Mouse (Mus musculus): Measurements from ENCODE around the gene Acadvl. TPM values are rescaled to one million over a fixed set of nuclear protein-coding genes. Genes with fewer than 3 reads are reported as not detected.

Gene Acadvl
- 90.0 and 92.0 TPM in 2 replicates for polyA plus RNA-seq (2015; fragmentation: Nextera tagmentation; extraction: Ambion mirVana)

- peak; percentile 85 for ATAC-seq (ENCODE audit: low read depth)
Observed at GRCm38 (mm10) chr11:70014880-70015558, at the start of gene Acadvl. Gene Acadvl (minus strand): TSS chr11:70015411.

GRCm38 (mm10) chr11:70063053-70063452 lies 47.8 kb upstream of the Acadvl start:
- Histone ChIP-seq H3K36me3 (ENCODE audit: control insufficient read depth, insufficient read depth, low read length) (no peaks in the 10 kb centered on the region), H3K9ac (ENCODE audit: low read length) (no peak overlapping the region), H3K27ac (ENCODE audit: low read length) (no peak overlapping the region), H3K27me3 (ENCODE audit: control insufficient read depth, insufficient read depth, low read depth, low read length) (no peaks in the 10 kb centered on the region), H3K9me3 (ENCODE audit: control insufficient read depth, low read length) (no peaks in the 10 kb centered on the region), H3K4me1 (replicated peaks; ENCODE audit: control insufficient read depth, insufficient read depth, low read length) (no peaks in the 10 kb centered on the region), H3K4me2 (ENCODE audit: low read depth, low read length) (no peak overlapping the region), H3K4me3 (ENCODE audit: low read length) (no peak overlapping the region)
- no peak for ATAC-seq (ENCODE audit: low read depth)
- WGBS, result 64% methylated on average over 3 of the region's 3 CpGs

More at GRCm38 (mm10) chr11:70014880-70015558, at the start of gene Acadvl:
- peak within 1 kb of the TSS; percentile 89 for H3K4me2 ChIP-seq (ENCODE audit: low read depth, low read length)
- WGBS, result under 1% methylated on average over 35 of the region's 35 CpGs
- H3K27ac ChIP-seq (ENCODE audit: low read length), result peak within 1 kb of the TSS; percentile 57
- peaks cover 26% of the 10 kb centered on the region for H3K36me3 ChIP-seq (ENCODE audit: control insufficient read depth, insufficient read depth, low read length)
- H3K27me3 ChIP-seq (ENCODE audit: control insufficient read depth, insufficient read depth, low read depth, low read length), result no peaks in the 10 kb centered on the region
- peaks cover 33% of the 10 kb centered on the region for H3K4me1 ChIP-seq (replicated peaks; ENCODE audit: control insufficient read depth, insufficient read depth, low read length)
- H3K9me3 ChIP-seq (ENCODE audit: control insufficient read depth, low read length), result no peaks in the 10 kb centered on the region
- H3K9ac ChIP-seq (ENCODE audit: low read length), result peak within 1 kb of the TSS; percentile 79
- peak within 1 kb of the TSS; percentile 74 for H3K4me3 ChIP-seq (ENCODE audit: low read length)

- Histone ChIP-seq H3K27ac (ENCODE audit: low read length) (no peak overlapping the region), H3K27me3 (ENCODE audit: control insufficient read depth, insufficient read depth, low read depth, low read length) (no peaks in the 10 kb centered on the region), H3K9ac (ENCODE audit: low read length) (no peak overlapping the region), H3K4me1 (replicated peaks; ENCODE audit: control insufficient read depth, insufficient read depth, low read length) (peaks cover 4% of the 10 kb centered on the region; the same call in 1 of the 2 replicates), H3K9me3 (ENCODE audit: control insufficient read depth, low read length) (no peaks in the 10 kb centered on the region), H3K36me3 (ENCODE audit: control insufficient read depth, insufficient read depth, low read length) (no peaks in the 10 kb centered on the region), H3K4me2 (ENCODE audit: low read depth, low read length) (no peak overlapping the region), H3K4me3 (ENCODE audit: low read length) (no peak overlapping the region)
- no peak for ATAC-seq (ENCODE audit: low read depth)
- WGBS, result 44% methylated on average over 6 of the region's 6 CpGs
Observed at GRCm38 (mm10) chr11:70059930-70060329, 44.7 kb upstream of the Acadvl start.

- no peak overlapping the region for H3K4me3 ChIP-seq (ENCODE audit: low read length)
- no peak overlapping the region for H3K9ac ChIP-seq (ENCODE audit: low read length)
- H3K36me3 ChIP-seq (ENCODE audit: control insufficient read depth, insufficient read depth, low read length), result no peaks in the 10 kb centered on the region
- ATAC-seq (ENCODE audit: low read depth), result no peak
- WGBS, result 79% methylated on average over 9 of the region's 9 CpGs
- no peaks in the 10 kb centered on the region for H3K9me3 ChIP-seq (ENCODE audit: control insufficient read depth, low read length)
- peaks cover 4% of the 10 kb centered on the region; the same call in 1 of the 2 replicates for H3K4me1 ChIP-seq (replicated peaks; ENCODE audit: control insufficient read depth, insufficient read depth, low read length)
- H3K27ac ChIP-seq (ENCODE audit: low read length), result no peak overlapping the region
- H3K4me2 ChIP-seq (ENCODE audit: low read depth, low read length), result no peak overlapping the region
- H3K27me3 ChIP-seq (ENCODE audit: control insufficient read depth, insufficient read depth, low read depth, low read length), result peaks cover 2% of the 10 kb centered on the region; the same call in 1 of the 2 replicates
Observed at GRCm38 (mm10) chr11:70057805-70058204, 42.6 kb upstream of the Acadvl start.

- Histone ChIP-seq H3K4me2 (ENCODE audit: low read depth, low read length) (peak overlapping the region; percentile 39; the same call in 1 of the 2 replicates), H3K9ac (ENCODE audit: low read length) (peak overlapping the region; percentile 28; the same call in 1 of the 2 replicates), H3K27me3 (ENCODE audit: control insufficient read depth, insufficient read depth, low read depth, low read length) (peaks cover 2% of the 10 kb centered on the region; the same call in 1 of the 2 replicates), H3K4me3 (ENCODE audit: low read length) (no peak overlapping the region), H3K4me1 (replicated peaks; ENCODE audit: control insufficient read depth, insufficient read depth, low read length) (peaks cover 4% of the 10 kb centered on the region; the same call in 1 of the 2 replicates), H3K27ac (ENCODE audit: low read length) (no peak overlapping the region), H3K9me3 (ENCODE audit: control insufficient read depth, low read length) (no peaks in the 10 kb centered on the region), H3K36me3 (ENCODE audit: control insufficient read depth, insufficient read depth, low read length) (no peaks in the 10 kb centered on the region)
- 16% methylated on average over 18 of the region's 18 CpGs for WGBS
- peak; percentile 61; the same call in 1 of the 2 replicates for ATAC-seq (ENCODE audit: low read depth)
Observed at GRCm38 (mm10) chr11:70055618-70056214, 40.5 kb upstream of the Acadvl start.

- Histone ChIP-seq H3K36me3 (ENCODE audit: control insufficient read depth, insufficient read depth, low read length) (no peaks in the 10 kb centered on the region), H3K9me3 (ENCODE audit: control insufficient read depth, low read length) (no peaks in the 10 kb centered on the region), H3K4me2 (ENCODE audit: low read depth, low read length) (no peak within 1 kb of the TSS), H3K27me3 (ENCODE audit: control insufficient read depth, insufficient read depth, low read depth, low read length) (peaks cover 2% of the 10 kb centered on the region; the same call in 1 of the 2 replicates), H3K9ac (ENCODE audit: low read length) (no peak within 1 kb of the TSS), H3K27ac (ENCODE audit: low read length) (no peak within 1 kb of the TSS), H3K4me3 (ENCODE audit: low read length) (no peak within 1 kb of the TSS), H3K4me1 (replicated peaks; ENCODE audit: control insufficient read depth, insufficient read depth, low read length) (peaks cover 4% of the 10 kb centered on the region; the same call in 1 of the 2 replicates)
- ATAC-seq (ENCODE audit: low read depth), result no peak
- WGBS, result 77% methylated on average over 10 of the region's 10 CpGs
Observed at GRCm38 (mm10) chr11:70053898-70054570, 38.8 kb upstream of the Acadvl start, which contains the start of gene Asgr1. Gene Asgr1 (plus strand): TSS chr11:70054085.

GRCm38 (mm10) chr11:70053156-70053555 lies 37.9 kb upstream of the Acadvl start:
- H3K36me3 ChIP-seq (ENCODE audit: control insufficient read depth, insufficient read depth, low read length), result no peaks in the 10 kb centered on the region
- peaks cover 2% of the 10 kb centered on the region; the same call in 1 of the 2 replicates for H3K27me3 ChIP-seq (ENCODE audit: control insufficient read depth, insufficient read depth, low read depth, low read length)
- no peaks in the 10 kb centered on the region for H3K9me3 ChIP-seq (ENCODE audit: control insufficient read depth, low read length)
- no peak overlapping the region for H3K27ac ChIP-seq (ENCODE audit: low read length)
- H3K4me3 ChIP-seq (ENCODE audit: low read length), result no peak overlapping the region
- no peak overlapping the region for H3K9ac ChIP-seq (ENCODE audit: low read length)
- 48% methylated on average over 7 of the region's 7 CpGs for WGBS
- ATAC-seq (ENCODE audit: low read depth), result no peak
- no peak overlapping the region for H3K4me2 ChIP-seq (ENCODE audit: low read depth, low read length)
- H3K4me1 ChIP-seq (replicated peaks; ENCODE audit: control insufficient read depth, insufficient read depth, low read length), result peaks cover 4% of the 10 kb centered on the region; the same call in 1 of the 2 replicates

GRCm38 (mm10) chr11:70049816-70050215 lies 34.6 kb upstream of the Acadvl start:
- WGBS, result 52% methylated on average over 10 of the region's 10 CpGs
- no peaks in the 10 kb centered on the region for H3K36me3 ChIP-seq (ENCODE audit: control insufficient read depth, insufficient read depth, low read length)
- no peak overlapping the region for H3K27ac ChIP-seq (ENCODE audit: low read length)
- no peaks in the 10 kb centered on the region for H3K4me1 ChIP-seq (replicated peaks; ENCODE audit: control insufficient read depth, insufficient read depth, low read length)
- H3K9ac ChIP-seq (ENCODE audit: low read length), result no peak overlapping the region
- no peak overlapping the region for H3K4me2 ChIP-seq (ENCODE audit: low read depth, low read length)
- no peaks in the 10 kb centered on the region for H3K9me3 ChIP-seq (ENCODE audit: control insufficient read depth, low read length)
- no peak for ATAC-seq (ENCODE audit: low read depth)
- peaks cover 2% of the 10 kb centered on the region; the same call in 1 of the 2 replicates for H3K27me3 ChIP-seq (ENCODE audit: control insufficient read depth, insufficient read depth, low read depth, low read length)
- no peak overlapping the region for H3K4me3 ChIP-seq (ENCODE audit: low read length)

- no peaks in the 10 kb centered on the region for H3K27me3 ChIP-seq (ENCODE audit: control insufficient read depth, insufficient read depth, low read depth, low read length)
- WGBS, result 53% methylated on average over 6 of the region's 6 CpGs
- no peak overlapping the region for H3K4me2 ChIP-seq (ENCODE audit: low read depth, low read length)
- no peaks in the 10 kb centered on the region for H3K4me1 ChIP-seq (replicated peaks; ENCODE audit: control insufficient read depth, insufficient read depth, low read length)
- H3K36me3 ChIP-seq (ENCODE audit: control insufficient read depth, insufficient read depth, low read length), result 0 out of 2 replicates have a peak, but pooled peaks cover 3% of the 10 kb centered on the region
- no peaks in the 10 kb centered on the region for H3K9me3 ChIP-seq (ENCODE audit: control insufficient read depth, low read length)
- ATAC-seq (ENCODE audit: low read depth), result no peak
- no peak overlapping the region for H3K4me3 ChIP-seq (ENCODE audit: low read length)
- no peak overlapping the region for H3K9ac ChIP-seq (ENCODE audit: low read length)
- no peak overlapping the region for H3K27ac ChIP-seq (ENCODE audit: low read length)
Observed at GRCm38 (mm10) chr11:70049366-70049765, 34.2 kb upstream of the Acadvl start.
